Mouse (Mus musculus) intestine, embryonic 14.5 days (tissue): ENCODE results near the gene Dennd1a. TPM values are rescaled to one million over a fixed set of nuclear protein-coding genes. Genes with fewer than 3 reads are reported as not detected.

Source experiments
- ATAC-seq: fragments of 200-750 bp; cut with Nextera tagmentation; replicated peaks from 2 replicates; pipeline ENCODE4 v1.8.0; 2017; ENCODE audit warnings: low read depth, moderate number of reproducible peaks, moderate TSS enrichment, moderate library complexity; ENCODE audit not compliant: low FRiP score, low TSS enrichment
- DNase-seq: peaks from one replicate; pipeline ENCODE4 v3.0.0-alpha.2; 2018; ENCODE audit warnings: low spot score
- H3K27ac ChIP-seq: fragments of 300-500 bp; sonication (generic); 2 replicates; pipeline ENCODE4 v1.5.1; 2014; ENCODE audit warnings: low read depth, mild to moderate bottlenecking, control low read depth
- H3K27me3 ChIP-seq: fragments of 300-500 bp; sonication (generic); replicated peaks from 2 replicates; pipeline ENCODE4 v1.6.1; 2014; ENCODE audit warnings: low read length, control low read depth; ENCODE audit not compliant: control insufficient read depth, insufficient read depth
- H3K36me3 ChIP-seq: fragments of 300-500 bp; sonication (generic); 2 replicates; pipeline ENCODE4 v1.6.1; 2014; ENCODE audit warnings: low read length, control low read depth; ENCODE audit not compliant: control insufficient read depth, insufficient read depth
- H3K4me1 ChIP-seq: fragments of 300-500 bp; sonication (generic); replicated peaks from 2 replicates; pipeline ENCODE4 v1.6.1; 2014; ENCODE audit warnings: low read length, control low read depth, mixed read lengths; ENCODE audit not compliant: control insufficient read depth, insufficient read depth
- H3K4me2 ChIP-seq: fragments of 300-500 bp; sonication (generic); 2 replicates; pipeline ENCODE4 v1.6.1; 2014; ENCODE audit warnings: low read length
- H3K4me3 ChIP-seq: fragments of 300-500 bp; sonication (generic); 2 replicates; pipeline ENCODE4 v1.5.1; 2014; ENCODE audit warnings: low read depth, low read length, control low read depth, mixed read lengths
- H3K9ac ChIP-seq: fragments of 300-500 bp; sonication (generic); 2 replicates; pipeline ENCODE4 v1.6.1; 2014; ENCODE audit warnings: mild to moderate bottlenecking, low read length
- H3K9me3 ChIP-seq: fragments of 300-500 bp; sonication (generic); 2 replicates; pipeline ENCODE4 v1.6.1; 2016; ENCODE audit warnings: low read length, control low read depth; ENCODE audit not compliant: control insufficient read depth
- WGBS: fragments of 180-500 bp; shearing (Covaris S2); extraction: QIAGEN DNeasy Blood & Tissue Kit; methylation state at CpG from one replicate; pipeline ENCODE4 v1.1.7; 2014; 5-methylcytosine and 5-hydroxymethylcytosine counted together
- polyA plus RNA-seq: library from polyadenylated mRNA; unstranded; fragments of >200 nt; fragmentation: Nextera tagmentation; extraction: Ambion mirVana; gene quantifications from 2 replicates; pipeline ENCODE4 v1.2.1, GENCODE M21; 2014

Dennd1a gene
- polyA plus RNA-seq, 1 experiment from 2014 or later = 11.6 TPM

DNA sequence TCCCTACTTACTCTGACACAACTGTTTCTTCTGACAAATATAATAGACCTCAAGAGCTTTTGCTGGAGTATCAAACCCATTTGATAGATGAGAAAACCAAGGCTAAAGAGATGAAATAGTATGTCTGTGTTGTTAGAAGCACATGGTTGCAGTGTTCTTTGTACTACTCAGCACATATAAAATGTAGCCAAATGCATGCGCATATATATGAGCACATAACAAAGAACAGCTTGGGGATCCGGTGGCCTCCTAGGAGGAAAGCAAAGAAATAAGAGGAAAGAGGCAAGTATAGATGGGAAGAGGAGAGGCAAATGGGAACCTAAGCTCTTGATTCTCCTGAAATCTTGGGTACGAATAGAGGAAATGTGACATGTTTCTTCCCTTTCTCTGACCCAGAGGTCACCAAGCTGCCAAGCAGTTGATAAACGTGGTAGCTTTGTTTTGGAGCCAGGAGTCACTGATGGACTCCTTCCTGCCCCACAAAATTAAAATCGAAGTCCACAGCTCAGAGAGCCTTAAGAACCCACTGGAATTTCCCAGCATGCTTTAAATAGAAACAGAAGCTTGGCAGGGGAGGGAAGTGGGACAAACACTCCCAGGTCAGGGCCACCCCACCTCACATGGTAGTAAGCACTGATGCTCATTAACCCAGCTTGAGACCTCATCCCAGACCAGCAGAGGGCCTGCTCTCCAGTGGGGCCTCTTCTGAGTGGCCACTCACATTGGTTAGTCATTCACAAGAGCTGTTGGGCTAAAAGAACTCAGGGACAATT lies 317.3 kb downstream of the Dennd1a start:
- Histone ChIP-seq H3K36me3 (no peaks in the 10 kb centered on the region), H3K9me3 (no peaks in the 10 kb centered on the region), H3K9ac (no peak overlapping the region), H3K4me1 (no peaks in the 10 kb centered on the region), H3K27me3 (no peaks in the 10 kb centered on the region), H3K4me3 (no peak overlapping the region), H3K4me2 (no peak overlapping the region), H3K27ac (no peak overlapping the region)
- 60% methylated on average over 5 of the region's 5 CpGs for WGBS
- DNase-seq (no peak), ATAC-seq (no peak)

DNA sequence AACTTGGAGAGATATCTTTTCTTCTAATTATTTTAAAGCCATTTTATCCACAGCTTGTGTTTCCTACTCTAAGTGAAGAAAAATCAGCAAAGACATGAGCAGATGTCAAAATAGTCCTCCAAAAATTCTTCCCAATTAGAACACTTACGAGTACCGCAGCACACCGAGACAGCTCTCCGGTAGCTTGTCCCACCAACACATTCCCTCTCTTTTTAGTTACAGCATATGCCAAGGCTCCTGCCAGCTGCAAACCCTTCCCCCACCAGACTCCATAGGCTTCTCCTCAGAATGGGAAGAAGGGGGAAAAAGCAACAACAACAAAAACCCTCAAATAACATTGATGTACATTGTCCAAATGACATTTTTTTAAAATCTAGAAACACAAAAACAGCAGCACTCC lies 322.7 kb downstream of the Dennd1a start:
- Histone ChIP-seq H3K36me3 (no peaks in the 10 kb centered on the region), H3K4me1 (no peaks in the 10 kb centered on the region), H3K27me3 (no peaks in the 10 kb centered on the region), H3K27ac (no peak overlapping the region), H3K4me3 (no peak overlapping the region), H3K9me3 (no peaks in the 10 kb centered on the region), H3K9ac (no peak overlapping the region), H3K4me2 (no peak overlapping the region)
- ATAC-seq = no peak
- 92% methylated on average over 4 of the region's 4 CpGs for whole genome bisulfite sequencing
- DNase-seq = no peak

DNA sequence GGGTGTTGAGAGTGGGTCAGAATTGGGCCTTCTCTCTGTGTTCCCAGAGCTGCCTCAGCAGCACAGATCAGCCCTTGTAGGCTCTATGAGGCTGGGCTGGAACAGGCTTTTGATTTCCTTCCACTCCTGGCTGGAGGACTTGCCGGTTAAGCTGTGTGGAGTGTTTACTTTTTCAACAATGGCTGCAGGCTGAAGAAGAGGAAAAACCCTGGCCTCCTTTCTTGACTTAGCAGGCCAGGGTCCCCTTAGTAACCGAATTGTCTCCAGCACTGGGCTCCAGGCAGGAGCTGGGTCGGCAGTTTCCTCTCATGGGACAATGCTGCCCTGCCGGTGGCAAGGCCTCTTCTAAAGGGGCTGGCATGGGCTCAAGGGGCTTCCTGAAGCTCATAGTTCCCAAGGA lies 323.8 kb downstream of the Dennd1a start:
- Histone ChIP-seq H3K9ac (no peak overlapping the region), H3K36me3 (no peaks in the 10 kb centered on the region), H3K4me2 (no peak overlapping the region), H3K4me3 (no peak overlapping the region), H3K9me3 (no peaks in the 10 kb centered on the region), H3K27ac (no peak overlapping the region), H3K27me3 (no peaks in the 10 kb centered on the region), H3K4me1 (no peaks in the 10 kb centered on the region)
- no peak for DNase-seq
- ATAC-seq = no peak
- 42% methylated on average over 4 of the region's 4 CpGs for WGBS

DNA sequence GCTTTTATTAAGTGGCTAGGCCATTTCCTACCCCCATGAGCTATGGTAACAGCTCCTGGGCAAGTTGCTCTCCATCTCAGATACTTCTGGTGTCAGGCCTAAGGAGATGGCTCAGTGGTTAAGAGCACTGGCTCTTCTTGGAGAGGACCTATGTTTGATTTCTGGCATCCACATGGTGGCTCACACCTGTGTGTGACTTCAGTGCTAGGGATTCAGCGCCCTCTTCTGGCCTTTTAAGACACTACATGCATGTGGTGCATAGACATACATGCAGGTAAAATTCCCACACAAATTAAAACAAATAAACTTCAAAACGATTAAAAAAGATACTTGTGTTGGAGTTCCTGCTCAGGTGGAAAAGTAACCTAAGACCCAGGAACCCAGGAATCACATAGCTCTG lies 338.8 kb downstream of the Dennd1a start:
- no peak overlapping the region for H3K4me3 ChIP-seq
- WGBS = 27% methylated on average over 2 of the region's 2 CpGs
- ATAC-seq = no peak
- H3K9me3 ChIP-seq = no peaks in the 10 kb centered on the region
- H3K4me1 ChIP-seq = no peaks in the 10 kb centered on the region
- H3K9ac ChIP-seq = no peak overlapping the region
- H3K27ac ChIP-seq = no peak overlapping the region
- no peaks in the 10 kb centered on the region for H3K27me3 ChIP-seq
- no peak for DNase-seq
- no peaks in the 10 kb centered on the region for H3K36me3 ChIP-seq
- no peak overlapping the region for H3K4me2 ChIP-seq

DNA sequence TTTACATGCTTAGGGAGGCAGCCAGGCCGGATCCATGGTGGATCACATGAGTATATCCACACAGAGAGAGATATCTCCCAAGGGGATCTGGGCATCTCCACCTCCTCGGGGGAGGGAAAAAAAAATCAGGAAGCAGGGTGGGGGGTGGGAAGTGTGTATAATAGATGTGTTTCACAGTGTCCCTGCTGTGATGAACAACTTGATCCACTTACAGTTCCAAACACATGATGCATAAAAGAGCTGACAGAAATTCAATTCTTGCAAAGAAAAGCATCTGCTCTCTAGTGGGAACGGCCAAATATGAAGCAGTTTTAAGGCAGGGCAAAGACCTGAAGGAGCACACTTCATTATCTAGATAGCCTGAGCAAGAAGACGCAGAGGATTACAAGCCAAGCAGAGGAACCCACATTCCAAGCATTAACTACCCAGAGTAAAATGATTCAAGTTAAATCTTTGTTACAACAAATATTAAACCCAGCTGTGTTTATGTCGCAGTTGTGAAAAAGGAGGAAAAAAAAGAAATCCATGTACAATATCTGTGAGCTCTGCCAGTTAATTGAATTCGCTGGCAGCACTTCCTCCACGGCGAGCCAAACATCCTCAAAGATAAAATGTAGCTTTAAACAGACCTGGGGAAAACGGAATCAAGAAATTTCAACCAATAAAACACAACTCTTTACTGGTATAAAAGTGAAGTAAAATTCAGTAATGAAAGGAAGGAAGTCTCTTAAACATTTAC lies 341.4 kb downstream of the Dennd1a start:
- Histone ChIP-seq H3K27me3 (no peaks in the 10 kb centered on the region), H3K27ac (no peak overlapping the region), H3K4me3 (no peak overlapping the region), H3K4me1 (no peaks in the 10 kb centered on the region), H3K4me2 (no peak overlapping the region), H3K9me3 (no peaks in the 10 kb centered on the region), H3K9ac (no peak overlapping the region), H3K36me3 (no peaks in the 10 kb centered on the region)
- DNase-seq (no peak), ATAC-seq (no peak)
- WGBS = 41% methylated on average over 9 of the region's 9 CpGs

DNA sequence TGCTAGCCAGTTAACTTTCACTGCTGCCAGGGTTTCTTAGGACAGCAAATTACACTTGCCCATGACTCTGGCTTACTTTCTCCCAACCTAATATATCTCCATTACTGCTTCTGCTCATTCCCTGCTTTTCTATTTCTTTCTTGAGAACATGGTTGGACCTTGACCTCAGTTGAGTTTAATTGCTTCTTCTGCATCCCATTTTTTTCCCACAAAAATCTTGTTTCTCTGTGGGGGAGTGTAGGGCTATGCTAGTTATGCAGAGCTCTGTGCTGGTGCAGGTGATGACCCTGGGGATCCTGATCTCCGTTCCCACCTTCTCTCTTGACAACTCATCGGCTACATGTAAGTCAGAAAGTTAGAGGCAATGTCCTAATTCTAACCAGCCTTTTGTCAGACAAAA lies 344.3 kb downstream of the Dennd1a start:
- WGBS = 80% methylated on average over 2 of the region's 2 CpGs
- Histone ChIP-seq H3K9me3 (no peaks in the 10 kb centered on the region), H3K27ac (no peak overlapping the region), H3K4me3 (no peak overlapping the region), H3K4me1 (no peaks in the 10 kb centered on the region), H3K27me3 (no peaks in the 10 kb centered on the region), H3K36me3 (no peaks in the 10 kb centered on the region), H3K4me2 (no peak overlapping the region), H3K9ac (no peak overlapping the region)
- DNase-seq (no peak), ATAC-seq (no peak)

DNA sequence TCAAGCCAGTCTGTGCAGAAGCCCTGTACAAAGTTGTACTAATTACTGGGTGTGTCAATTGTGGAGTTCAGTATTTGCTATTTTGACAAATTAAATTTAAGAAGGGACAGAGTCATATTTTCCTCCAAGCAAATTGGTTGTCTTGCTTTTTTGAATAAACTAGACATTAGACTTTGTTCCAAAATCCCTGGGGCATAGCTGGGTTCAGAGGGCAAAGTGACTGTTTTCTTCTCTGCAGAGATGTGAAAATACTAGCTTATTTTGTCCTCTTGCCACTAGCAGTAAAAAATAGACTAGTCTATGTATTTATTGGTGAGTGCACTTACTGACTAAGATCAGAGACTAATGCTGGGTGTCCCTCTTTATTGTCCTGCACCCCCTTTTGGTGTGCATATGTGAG lies 345.4 kb downstream of the Dennd1a start:
- Histone ChIP-seq H3K4me3 (no peak overlapping the region), H3K4me2 (no peak overlapping the region), H3K27ac (no peak overlapping the region), H3K9ac (no peak overlapping the region), H3K4me1 (no peaks in the 10 kb centered on the region), H3K27me3 (no peaks in the 10 kb centered on the region), H3K9me3 (no peaks in the 10 kb centered on the region), H3K36me3 (no peaks in the 10 kb centered on the region)
- ATAC-seq (no peak), DNase-seq (no peak)

DNA sequence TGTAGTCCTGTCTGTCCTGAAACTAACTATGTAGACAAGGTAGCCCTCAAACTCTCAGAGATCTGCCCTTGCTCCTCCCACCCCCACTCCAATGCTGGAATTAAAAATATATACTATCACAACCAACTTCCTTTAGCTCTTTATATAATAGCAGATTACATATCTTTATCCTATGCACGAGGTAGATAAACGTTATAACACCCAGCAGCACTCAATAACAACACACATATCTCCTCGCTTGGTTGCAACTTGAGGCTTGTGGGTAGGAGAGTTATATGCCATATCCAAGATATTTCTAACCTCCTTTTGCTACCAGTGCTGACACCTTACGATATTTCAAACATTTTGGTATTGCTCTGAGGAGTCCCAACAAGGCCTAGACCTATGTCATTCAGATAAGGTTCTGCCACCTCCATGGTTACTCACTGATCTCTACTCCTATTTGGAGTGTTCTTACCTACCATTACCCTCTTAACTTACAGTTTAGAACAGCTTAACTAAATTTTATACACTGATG lies 346.3 kb downstream of the Dennd1a start:
- no peaks in the 10 kb centered on the region for H3K36me3 ChIP-seq
- no peak overlapping the region for H3K9ac ChIP-seq
- ATAC-seq (no peak), DNase-seq (peak; percentile 15)
- no peak overlapping the region for H3K4me3 ChIP-seq
- H3K4me2 ChIP-seq = no peak overlapping the region
- no peaks in the 10 kb centered on the region for H3K9me3 ChIP-seq
- 94% methylated on average over 4 of the region's 4 CpGs for WGBS
- no peaks in the 10 kb centered on the region for H3K4me1 ChIP-seq
- no peaks in the 10 kb centered on the region for H3K27me3 ChIP-seq
- no peak overlapping the region for H3K27ac ChIP-seq
